Mouse (Mus musculus): ENCODE data around the gene Pigyl. TPM values are rescaled to one million over a fixed set of nuclear protein-coding genes. Genes with fewer than 3 reads are reported as not detected.

The Pigyl gene
- polyA plus RNA-seq, 1 experiment from 2014 or later = 66.6 TPM

Small RNAs within 50 kb of the gene (microRNA-seq; reads per million reads assigned to microRNA genes)
- gene Mir7084 (ENCODE audit: borderline number of aligned reads) = not detected

Other genes with a start within 250 kb of the Pigyl start
- 5.7 and 7.3 TPM in 2 replicates for gene Rab3d, start 238.7 kb upstream of the Pigyl start, polyA plus RNA-seq (2014; fragmentation: Nextera tagmentation; extraction: Ambion mirVana)
- 2.2 and 2.9 TPM in 2 replicates for gene Ccdc159, start 229.4 kb upstream of the Pigyl start, polyA plus RNA-seq (2014; fragmentation: Nextera tagmentation; extraction: Ambion mirVana)
- gene Tmem205, start 229.3 kb upstream of the Pigyl start, polyA plus RNA-seq (2014; fragmentation: Nextera tagmentation; extraction: Ambion mirVana) = 45.0 and 51.0 TPM in 2 replicates
- 6.1 and 7.2 TPM in 2 replicates for gene Plppr2, start 219.8 kb upstream of the Pigyl start, polyA plus RNA-seq (2014; fragmentation: Nextera tagmentation; extraction: Ambion mirVana)
- 9.8 and 11.9 TPM in 2 replicates for gene Swsap1, start 201.1 kb upstream of the Pigyl start, polyA plus RNA-seq (2014; fragmentation: Nextera tagmentation; extraction: Ambion mirVana)
- 131 TPM in 2 replicates for gene Epor, start 193.3 kb upstream of the Pigyl start, polyA plus RNA-seq (2014; fragmentation: Nextera tagmentation; extraction: Ambion mirVana)
- 0.34 and 0.55 TPM in 2 replicates for gene Rgl3, start 167.4 kb upstream of the Pigyl start, polyA plus RNA-seq (2014; fragmentation: Nextera tagmentation; extraction: Ambion mirVana)
- 0.23 and 0.29 TPM in 2 replicates for gene Ccdc151, start 154.2 kb upstream of the Pigyl start, polyA plus RNA-seq (2014; fragmentation: Nextera tagmentation; extraction: Ambion mirVana)
- gene Prkcsh, start 154.0 kb upstream of the Pigyl start, polyA plus RNA-seq (2014; fragmentation: Nextera tagmentation; extraction: Ambion mirVana) = 89.4 and 89.5 TPM in 2 replicates
- gene Elavl3, start 104.8 kb upstream of the Pigyl start, polyA plus RNA-seq (2014; fragmentation: Nextera tagmentation; extraction: Ambion mirVana) = 0.19 and 0.25 TPM in 2 replicates
- gene Gm49318, start 85.6 kb upstream of the Pigyl start, polyA plus RNA-seq (2014; fragmentation: Nextera tagmentation; extraction: Ambion mirVana) = not detected in 2 replicates
- gene Zfp653, start 85.5 kb upstream of the Pigyl start, polyA plus RNA-seq (2014; fragmentation: Nextera tagmentation; extraction: Ambion mirVana) = 5.5 and 7.5 TPM in 2 replicates
- gene Ecsit, start 71.4 kb upstream of the Pigyl start, polyA plus RNA-seq (2014; fragmentation: Nextera tagmentation; extraction: Ambion mirVana) = 55.1 and 59.2 TPM in 2 replicates
- gene Cnn1, start 57.6 kb upstream of the Pigyl start, polyA plus RNA-seq (2014; fragmentation: Nextera tagmentation; extraction: Ambion mirVana) = 3.6 and 6.2 TPM in 2 replicates
- gene Elof1, start 39.7 kb upstream of the Pigyl start, polyA plus RNA-seq (2014; fragmentation: Nextera tagmentation; extraction: Ambion mirVana) = 159 and 169 TPM in 2 replicates
- gene Acp5, start 21.1 kb upstream of the Pigyl start, polyA plus RNA-seq (2014; fragmentation: Nextera tagmentation; extraction: Ambion mirVana) = 156 and 162 TPM in 2 replicates
- gene Zfp872, start 31.2 kb downstream of the Pigyl start, polyA plus RNA-seq (2014; fragmentation: Nextera tagmentation; extraction: Ambion mirVana) = 0.13 and 0.15 TPM in 2 replicates
- 16.9 and 19.7 TPM in 2 replicates for gene Zfp809, start 68.9 kb downstream of the Pigyl start, polyA plus RNA-seq (2014; fragmentation: Nextera tagmentation; extraction: Ambion mirVana)
- gene Zfp599, start 103.0 kb downstream of the Pigyl start, polyA plus RNA-seq (2014; fragmentation: Nextera tagmentation; extraction: Ambion mirVana) = 4.8 and 5.0 TPM in 2 replicates
- 9.7 and 12.1 TPM in 2 replicates for gene Zfp810, start 150.8 kb downstream of the Pigyl start, polyA plus RNA-seq (2014; fragmentation: Nextera tagmentation; extraction: Ambion mirVana)
- gene Anln, start 232.3 kb downstream of the Pigyl start, polyA plus RNA-seq (2014; fragmentation: Nextera tagmentation; extraction: Ambion mirVana) = 42.6 and 45.5 TPM in 2 replicates

All from liver, embryonic 11.5 days (tissue).